Mouse (Mus musculus) cortical plate, adult 2 months (tissue): ENCODE results near the gene Itpr1.

Source experiments
- CTCF ChIP-seq: fragments of 200-500 bp; IDR thresholded peaks from 2 replicates; pipeline ENCODE4 v1.5.1; 2011; ENCODE audit warnings: mild to moderate bottlenecking, control low read depth, low read length; ENCODE audit not compliant: insufficient read depth; ENCODE audit errors: extremely low read depth
- POLR2A ChIP-seq: fragments of 200-500 bp; IDR thresholded peaks from 2 replicates; pipeline ENCODE4 v1.6.1; 2011; ENCODE audit warnings: mild to moderate bottlenecking, low read length, control low read depth; ENCODE audit not compliant: insufficient read depth; ENCODE audit errors: extremely low read depth

DNA sequence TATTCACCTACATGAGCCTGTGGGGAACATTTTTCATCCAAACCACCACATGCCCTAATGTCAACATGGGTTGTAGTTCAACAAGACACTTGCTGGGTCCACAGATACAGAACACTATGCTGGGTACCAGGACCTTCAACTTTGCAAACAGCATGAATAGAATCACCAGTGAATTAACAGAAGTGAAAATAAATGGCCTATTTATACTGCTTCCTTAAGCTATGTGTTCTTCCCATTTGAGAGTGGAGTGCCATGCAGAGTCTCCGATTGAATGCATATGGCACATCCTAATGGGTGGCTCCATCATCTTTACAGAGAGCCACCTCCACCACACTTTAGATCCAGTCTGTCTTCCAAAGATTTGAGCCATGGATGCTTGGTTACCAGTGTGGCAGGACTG, 22.2 kb upstream of the Itpr1 start:
- no peak for TF ChIP-seq CTCF
- TF ChIP-seq POLR2A, result no peak
